Mouse (Mus musculus) lung, adult 2 months (tissue): ENCODE results near the gene Dedd.

Source experiments
- CTCF ChIP-seq: fragments of 200-500 bp; IDR thresholded peaks from 2 replicates; pipeline ENCODE4 v1.5.1; 2011; ENCODE audit warnings: mild to moderate bottlenecking, low read length, control low read depth; ENCODE audit not compliant: insufficient read depth
- POLR2A ChIP-seq: fragments of 200-500 bp; IDR thresholded peaks from 2 replicates; pipeline ENCODE4 v1.6.1; 2011; ENCODE audit warnings: low read depth, mild to moderate bottlenecking, control low read depth, low read length, borderline replicate concordance; ENCODE audit errors: extremely low read depth

DNA sequence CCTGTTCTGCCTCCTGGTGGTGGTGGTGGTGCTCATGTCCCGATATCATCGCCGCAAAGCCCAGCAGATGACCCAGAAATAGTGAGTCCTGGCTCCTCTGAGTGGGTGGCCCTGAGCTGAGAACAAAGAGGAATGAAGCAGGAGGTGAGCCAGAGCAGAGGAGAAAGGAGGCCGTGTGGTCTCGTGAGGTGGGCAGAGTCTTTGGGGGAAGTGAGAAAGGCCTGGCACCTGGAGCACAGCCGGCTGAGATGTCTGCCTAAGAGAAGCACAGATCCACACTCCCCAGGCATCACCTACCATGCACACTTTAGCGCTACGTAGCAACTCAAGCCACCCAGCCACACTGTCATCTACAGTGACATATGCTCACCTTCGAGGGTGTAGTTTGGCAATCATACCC lies 56.2 kb downstream of the Dedd start:
- no peak for TF ChIP-seq POLR2A
- no peak for TF ChIP-seq CTCF
